Mouse (Mus musculus) forebrain, embryonic 12.5 days (tissue): ENCODE data around the gene Obp2b. TPM values are rescaled to one million over a fixed set of nuclear protein-coding genes. Genes with fewer than 3 reads are reported as not detected.

Experiments
- ATAC-seq: fragments of 200-750 bp; cut with Nextera tagmentation; 2 replicates; pipeline ENCODE4 v1.8.0; 2017; ENCODE audit warnings: moderate TSS enrichment; ENCODE audit not compliant: low FRiP score
- H3K27ac ChIP-seq: fragments of 300-500 bp; sonication (generic); 2 replicates; pipeline ENCODE4 v1.5.1; 2016; ENCODE audit warnings: mild to moderate bottlenecking
- H3K27me3 ChIP-seq: fragments of 300-500 bp; sonication (generic); 2 replicates; pipeline ENCODE4 v1.6.1; 2016; ENCODE audit warnings: mild to moderate bottlenecking
- H3K36me3 ChIP-seq: fragments of 300-500 bp; sonication (generic); replicated peaks from 2 replicates; pipeline ENCODE4 v1.6.1; 2016; ENCODE audit warnings: mild to moderate bottlenecking
- H3K4me1 ChIP-seq: fragments of 300-500 bp; sonication (generic); 2 replicates; pipeline ENCODE4 v1.6.1; 2016
- H3K4me2 ChIP-seq: fragments of 300-500 bp; sonication (generic); 2 replicates; pipeline ENCODE4 v1.6.1; 2016; ENCODE audit warnings: mild to moderate bottlenecking, moderate library complexity
- H3K4me3 ChIP-seq: fragments of 300-500 bp; sonication (generic); replicated peaks from 2 replicates; pipeline ENCODE4 v1.5.1; 2016; ENCODE audit warnings: mild to moderate bottlenecking
- H3K9ac ChIP-seq: fragments of 300-500 bp; sonication (generic); 2 replicates; pipeline ENCODE4 v1.6.1; 2016; ENCODE audit warnings: mild to moderate bottlenecking
- H3K9me3 ChIP-seq: fragments of 300-500 bp; sonication (generic); 2 replicates; pipeline ENCODE4 v1.6.1; 2016
- WGBS: fragments of 180-500 bp; shearing (Covaris S2); methylation state at CpG from one replicate; pipeline ENCODE4 v1.1.7; 2016; 5-methylcytosine and 5-hydroxymethylcytosine counted together
- polyA plus RNA-seq: library from polyadenylated mRNA; unstranded; fragments of >200 nt; fragmentation: Nextera tagmentation; extraction: Ambion mirVana; gene quantifications from 2 replicates; pipeline ENCODE4 v1.2.1, GENCODE M21; 2016

The Obp2b gene
- polyA plus RNA-seq, 1 experiment from 2014 or later: not detected

GRCm38 (mm10) chr2:25733199-25733930, 3.4 kb upstream of the Obp2b start:
- no peaks in the 10 kb centered on the region for H3K9me3 ChIP-seq

GRCm38 (mm10) chr2:25741671-25742070, 4.9 kb downstream of the Obp2b start:
- H3K36me3 ChIP-seq: no peaks in the 10 kb centered on the region
- H3K9me3 ChIP-seq: no peaks in the 10 kb centered on the region
- no peak for ATAC-seq
- no peak overlapping the region for H3K27ac ChIP-seq
- no peak overlapping the region for H3K4me2 ChIP-seq
- no peak overlapping the region for H3K4me3 ChIP-seq
- H3K4me1 ChIP-seq: no peaks in the 10 kb centered on the region
- 77% methylated on average over 1 of the region's 1 CpGs for WGBS
- no peak overlapping the region for H3K9ac ChIP-seq
- no peaks in the 10 kb centered on the region for H3K27me3 ChIP-seq

More at GRCm38 (mm10) chr2:25733199-25733930, 3.4 kb upstream of the Obp2b start:
- Histone ChIP-seq H3K27ac (no peak overlapping the region), H3K4me1 (no peaks in the 10 kb centered on the region), H3K36me3 (no peaks in the 10 kb centered on the region), H3K9ac (no peak overlapping the region), H3K27me3 (no peaks in the 10 kb centered on the region), H3K4me3 (no peak overlapping the region), H3K4me2 (no peak overlapping the region)
- ATAC-seq: no peak
- WGBS: 65% methylated on average over 2 of the region's 2 CpGs

GRCm38 (mm10) chr2:25754201-25754600, 17.4 kb downstream of the Obp2b start:
- no peak for ATAC-seq
- H3K9ac ChIP-seq: no peak overlapping the region
- H3K27ac ChIP-seq: no peak overlapping the region
- H3K4me3 ChIP-seq: no peak overlapping the region
- 100% methylated on average over 1 of the region's 1 CpGs for WGBS
- no peaks in the 10 kb centered on the region for H3K27me3 ChIP-seq
- H3K4me1 ChIP-seq: no peaks in the 10 kb centered on the region
- H3K36me3 ChIP-seq: no peaks in the 10 kb centered on the region
- H3K9me3 ChIP-seq: no peaks in the 10 kb centered on the region
- H3K4me2 ChIP-seq: no peak overlapping the region

- H3K27me3 ChIP-seq: no peaks in the 10 kb centered on the region
- no peak for ATAC-seq
- 52% methylated on average over 4 of the region's 4 CpGs for WGBS
Observed at GRCm38 (mm10) chr2:25758064-25758625, 21.3 kb downstream of the Obp2b start.

GRCm38 (mm10) chr2:25765269-25765668, 28.5 kb downstream of the Obp2b start, which contains the start of gene Lcn3:
Lcn3 (plus strand) TSS chr2:25765569.
- no peak within 1 kb of the TSS for H3K4me3 ChIP-seq
- no peaks in the 10 kb centered on the region for H3K4me1 ChIP-seq
- H3K36me3 ChIP-seq: no peaks in the 10 kb centered on the region
- H3K9me3 ChIP-seq: no peaks in the 10 kb centered on the region
- no peak for ATAC-seq
- H3K9ac ChIP-seq: no peak within 1 kb of the TSS
- H3K4me2 ChIP-seq: no peak within 1 kb of the TSS
- no peak within 1 kb of the TSS for H3K27ac ChIP-seq
- H3K27me3 ChIP-seq: no peaks in the 10 kb centered on the region
- WGBS: 47% methylated on average over 2 of the region's 2 CpGs

More at GRCm38 (mm10) chr2:25758064-25758625, 21.3 kb downstream of the Obp2b start:
- Histone ChIP-seq H3K36me3 (no peaks in the 10 kb centered on the region), H3K4me1 (no peaks in the 10 kb centered on the region), H3K4me3 (no peak overlapping the region), H3K4me2 (no peak overlapping the region), H3K27ac (no peak overlapping the region), H3K9ac (no peak overlapping the region), H3K9me3 (no peaks in the 10 kb centered on the region)

GRCm38 (mm10) chr2:25767764-25768163, 31.0 kb downstream of the Obp2b start:
- Histone ChIP-seq H3K9ac (no peak overlapping the region), H3K4me1 (no peaks in the 10 kb centered on the region), H3K9me3 (no peaks in the 10 kb centered on the region), H3K4me2 (no peak overlapping the region), H3K27ac (no peak overlapping the region), H3K27me3 (no peaks in the 10 kb centered on the region), H3K36me3 (no peaks in the 10 kb centered on the region), H3K4me3 (no peak overlapping the region)
- WGBS: 84% methylated on average over 4 of the region's 4 CpGs
- ATAC-seq: no peak

- WGBS: 85% methylated on average over 2 of the region's 2 CpGs
- no peak for ATAC-seq
- no peak overlapping the region for H3K4me3 ChIP-seq
Observed at GRCm38 (mm10) chr2:25773507-25773906, 36.7 kb downstream of the Obp2b start.

GRCm38 (mm10) chr2:25774640-25775039, 37.8 kb downstream of the Obp2b start:
- no peaks in the 10 kb centered on the region for H3K36me3 ChIP-seq
- H3K4me2 ChIP-seq: no peak overlapping the region
- H3K4me1 ChIP-seq: no peaks in the 10 kb centered on the region
- no peak for ATAC-seq
- H3K4me3 ChIP-seq: no peak overlapping the region
- H3K27me3 ChIP-seq: no peaks in the 10 kb centered on the region
- H3K9ac ChIP-seq: no peak overlapping the region
- no peaks in the 10 kb centered on the region for H3K9me3 ChIP-seq
- WGBS: 88% methylated on average over 2 of the region's 2 CpGs
- H3K27ac ChIP-seq: no peak overlapping the region

More at GRCm38 (mm10) chr2:25773507-25773906, 36.7 kb downstream of the Obp2b start:
- Histone ChIP-seq H3K27me3 (no peaks in the 10 kb centered on the region), H3K4me2 (no peak overlapping the region), H3K9me3 (no peaks in the 10 kb centered on the region), H3K27ac (no peak overlapping the region), H3K4me1 (no peaks in the 10 kb centered on the region), H3K9ac (no peak overlapping the region), H3K36me3 (no peaks in the 10 kb centered on the region)

- ATAC-seq: no peak
- 58% methylated on average over 3 of the region's 3 CpGs for WGBS
- Histone ChIP-seq H3K36me3 (no peaks in the 10 kb centered on the region), H3K9ac (no peak overlapping the region), H3K4me2 (no peak overlapping the region), H3K4me3 (no peak overlapping the region), H3K27me3 (no peaks in the 10 kb centered on the region), H3K9me3 (no peaks in the 10 kb centered on the region), H3K4me1 (no peaks in the 10 kb centered on the region), H3K27ac (no peak overlapping the region)
Observed at GRCm38 (mm10) chr2:25775991-25776390, 39.2 kb downstream of the Obp2b start.

- H3K4me1 ChIP-seq: no peaks in the 10 kb centered on the region
- H3K27ac ChIP-seq: no peak within 1 kb of the TSS
- H3K9ac ChIP-seq: no peak within 1 kb of the TSS
- no peaks in the 10 kb centered on the region for H3K36me3 ChIP-seq
- no peaks in the 10 kb centered on the region for H3K27me3 ChIP-seq
- H3K9me3 ChIP-seq: no peaks in the 10 kb centered on the region
- no peak within 1 kb of the TSS for H3K4me2 ChIP-seq
- no peak for ATAC-seq
- WGBS: 89% methylated on average over 1 of the region's 1 CpGs
- no peak within 1 kb of the TSS for H3K4me3 ChIP-seq
Observed at GRCm38 (mm10) chr2:25776717-25777116, 39.9 kb downstream of the Obp2b start, which contains the start of gene Lcn11. Lcn11 (plus strand) TSS chr2:25777017.

GRCm38 (mm10) chr2:25779076-25779475, 42.3 kb downstream of the Obp2b start:
- WGBS: 92% methylated on average over 9 of the region's 9 CpGs
- no peak overlapping the region for H3K27ac ChIP-seq
- no peaks in the 10 kb centered on the region; the same call in 1 of the 2 replicates for H3K27me3 ChIP-seq
- H3K4me3 ChIP-seq: no peak overlapping the region
- no peaks in the 10 kb centered on the region for H3K4me1 ChIP-seq
- H3K9ac ChIP-seq: no peak overlapping the region
- ATAC-seq: no peak
- no peaks in the 10 kb centered on the region for H3K9me3 ChIP-seq
- no peaks in the 10 kb centered on the region for H3K36me3 ChIP-seq
- H3K4me2 ChIP-seq: no peak overlapping the region

GRCm38 (mm10) chr2:25780921-25781320, 44.1 kb downstream of the Obp2b start:
- ATAC-seq: no peak
- Histone ChIP-seq H3K4me3 (no peak overlapping the region), H3K27ac (no peak overlapping the region), H3K9ac (no peak overlapping the region), H3K4me2 (no peak overlapping the region), H3K27me3 (peaks cover 3% of the 10 kb centered on the region; the same call in 1 of the 2 replicates), H3K4me1 (no peaks in the 10 kb centered on the region), H3K9me3 (no peaks in the 10 kb centered on the region), H3K36me3 (no peaks in the 10 kb centered on the region)
- 63% methylated on average over 4 of the region's 4 CpGs for WGBS

- H3K4me1 ChIP-seq: no peaks in the 10 kb centered on the region
Observed at GRCm38 (mm10) chr2:25781957-25782356, 45.1 kb downstream of the Obp2b start, which contains the start of gene Gm13539. Gm13539 (plus strand) TSS chr2:25782257.

More at GRCm38 (mm10) chr2:25781957-25782356, 45.1 kb downstream of the Obp2b start, which contains the start of gene Gm13539:
- H3K36me3 ChIP-seq: no peaks in the 10 kb centered on the region
- H3K27me3 ChIP-seq: peaks cover 3% of the 10 kb centered on the region; the same call in 1 of the 2 replicates
- no peak within 1 kb of the TSS for H3K27ac ChIP-seq
- no peaks in the 10 kb centered on the region for H3K9me3 ChIP-seq
- H3K9ac ChIP-seq: no peak within 1 kb of the TSS
- no peak for ATAC-seq
- WGBS: 87% methylated on average over 3 of the region's 3 CpGs
- H3K4me3 ChIP-seq: no peak within 1 kb of the TSS
- no peak within 1 kb of the TSS for H3K4me2 ChIP-seq
